Mouse (Mus musculus) liver, embryonic 14.5 days (tissue): ENCODE results near the gene Cep295nl.
A peak's percentile ranks its signal among the peaks of the same experiment; 100 is the strongest.

ENCODE experiments used
- CTCF ChIP-seq: IDR thresholded peaks from 2 replicates; pipeline ENCODE4 v1.5.1; 2016; ENCODE audit warnings: antibody characterized with exemption, low read depth, control low read depth
- EP300 ChIP-seq: IDR thresholded peaks from 2 replicates; pipeline ENCODE4 v1.6.1; 2016; ENCODE audit warnings: antibody characterized with exemption, low read depth

GRCm38 (mm10) chr11:118355205-118355604, 12.9 kb upstream of the Cep295nl start:
- TF ChIP-seq CTCF (peak; percentile 44; the same call in 1 of the 2 replicates), EP300 (no peak)
